Mouse (Mus musculus): ENCODE results near the gene Rnf213. TPM values are rescaled to one million over a fixed set of nuclear protein-coding genes. Genes with fewer than 3 reads are reported as not detected.

Rnf213 gene
- polyA plus RNA-seq, 1 experiment: 16.7 TPM

- H3K79me2 ChIP-seq (ENCODE audit: control insufficient read depth, insufficient read depth): no peaks in the 10 kb centered on the region
- no peaks in the 10 kb centered on the region for H3K36me3 ChIP-seq (ENCODE audit: control insufficient read depth, insufficient read depth)
- no peak for TF ChIP-seq CEBPB (IDR thresholded peaks at IDR 0.05; ENCODE audit: insufficient read depth, poor library complexity, severe bottlenecking)
- TF ChIP-seq TCF12 (IDR thresholded peaks at IDR 0.05; ENCODE audit: insufficient read depth, poor library complexity, severe bottlenecking): peak; percentile 42
- TF ChIP-seq POLR2A (IDR thresholded peaks at IDR 0.05; ENCODE audit: insufficient read length, low read depth): no peak
- peak in 2 of 3 experiments; percentile 52 to 84 for TF ChIP-seq MYOD1 (IDR thresholded peaks at IDR 0.05; ENCODE audit: control insufficient read depth in 1 of 3, insufficient read length in 2 of 3, low read depth in 2 of 3)
- no peak for TF ChIP-seq E2F4 (IDR thresholded peaks at IDR 0.05; ENCODE audit: insufficient read depth)
- TF ChIP-seq TCF3 (IDR thresholded peaks at IDR 0.05; ENCODE audit: insufficient read length, low read depth): peak; percentile 14
- TF ChIP-seq POLR2AphosphoS2 (IDR thresholded peaks at IDR 0.05; ENCODE audit: insufficient read length, low read depth): no peak
- peak in 2 of 3 experiments; percentile 73 to 86 for TF ChIP-seq MYOG (IDR thresholded peaks at IDR 0.05; ENCODE audit: control insufficient read depth in 1 of 3, insufficient read depth in 1 of 3, insufficient read length in 2 of 3, low read depth in 2 of 3)
- no peaks in the 10 kb centered on the region for H3K27me3 ChIP-seq (ENCODE audit: control insufficient read depth, insufficient read depth, insufficient read length)
- H3ac ChIP-seq (ENCODE audit: control insufficient read depth, insufficient read length): no peak overlapping the region
- H3K4me3 ChIP-seq: no peak overlapping the region
- H3K4me2 ChIP-seq (ENCODE audit: low read depth): peak overlapping the region; percentile 27
Measured at GRCm38 (mm10) chr11:119516677-119517361, 123.9 kb downstream of the Rnf213 start.

DNA sequence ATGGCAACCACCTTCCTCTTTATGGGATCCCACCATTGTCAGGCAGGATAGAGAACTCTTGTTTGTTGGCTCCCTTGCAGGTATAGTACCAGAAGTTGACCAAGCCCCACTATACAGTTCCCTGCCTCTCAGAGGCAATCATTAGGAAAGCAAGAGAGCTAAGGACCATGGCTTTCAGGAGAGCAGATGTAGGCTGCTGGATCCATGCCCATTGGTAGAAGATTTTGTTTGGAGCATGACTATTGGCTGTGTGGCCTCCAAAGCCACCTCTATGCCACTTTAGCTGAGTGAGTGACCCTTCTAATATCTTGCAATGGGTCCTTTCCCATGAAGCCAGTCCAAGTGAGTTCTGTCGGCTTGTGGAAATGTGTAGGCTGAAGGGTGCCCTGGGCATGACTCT lies 126.5 kb downstream of the Rnf213 start:
- H3K36me3 ChIP-seq (ENCODE audit: control insufficient read depth, insufficient read depth): no peaks in the 10 kb centered on the region
- no peak overlapping the region for H3ac ChIP-seq (ENCODE audit: control insufficient read depth, insufficient read length)
- no peak overlapping the region for H3K4me3 ChIP-seq
- TF ChIP-seq SRF (IDR thresholded peaks at IDR 0.05; ENCODE audit: control insufficient read depth, insufficient read length, low read depth) (no peak), E2F4 (IDR thresholded peaks at IDR 0.05; ENCODE audit: insufficient read depth) (no peak), TCF3 (IDR thresholded peaks at IDR 0.05; ENCODE audit: insufficient read length, low read depth) (no peak), REST (IDR thresholded peaks at IDR 0.05; ENCODE audit: insufficient read depth, insufficient read length) (no peak), POLR2A (IDR thresholded peaks at IDR 0.05; ENCODE audit: insufficient read length, low read depth) (no peak), CEBPB (IDR thresholded peaks at IDR 0.05; ENCODE audit: insufficient read depth, poor library complexity, severe bottlenecking) (no peak), MYOD1 (IDR thresholded peaks at IDR 0.05; ENCODE audit: control insufficient read depth in 1 of 3, insufficient read length in 2 of 3, low read depth in 2 of 3) (no peak), POLR2AphosphoS2 (IDR thresholded peaks at IDR 0.05; ENCODE audit: insufficient read length, low read depth) (no peak), MAX (IDR thresholded peaks at IDR 0.05; ENCODE audit: low read depth) (no peak), TCF12 (IDR thresholded peaks at IDR 0.05; ENCODE audit: insufficient read depth, poor library complexity, severe bottlenecking) (no peak), MYOG (IDR thresholded peaks at IDR 0.05; ENCODE audit: control insufficient read depth in 1 of 3, insufficient read depth in 1 of 3, insufficient read length in 2 of 3, low read depth in 2 of 3) (no peak), USF1 (IDR thresholded peaks at IDR 0.05; ENCODE audit: low read depth) (no peak)
- no peak overlapping the region for H3K4me2 ChIP-seq (ENCODE audit: low read depth)
- H3K27me3 ChIP-seq (ENCODE audit: control insufficient read depth, insufficient read depth, insufficient read length): no peaks in the 10 kb centered on the region
- H3K79me2 ChIP-seq (ENCODE audit: control insufficient read depth, insufficient read depth): no peaks in the 10 kb centered on the region

DNA sequence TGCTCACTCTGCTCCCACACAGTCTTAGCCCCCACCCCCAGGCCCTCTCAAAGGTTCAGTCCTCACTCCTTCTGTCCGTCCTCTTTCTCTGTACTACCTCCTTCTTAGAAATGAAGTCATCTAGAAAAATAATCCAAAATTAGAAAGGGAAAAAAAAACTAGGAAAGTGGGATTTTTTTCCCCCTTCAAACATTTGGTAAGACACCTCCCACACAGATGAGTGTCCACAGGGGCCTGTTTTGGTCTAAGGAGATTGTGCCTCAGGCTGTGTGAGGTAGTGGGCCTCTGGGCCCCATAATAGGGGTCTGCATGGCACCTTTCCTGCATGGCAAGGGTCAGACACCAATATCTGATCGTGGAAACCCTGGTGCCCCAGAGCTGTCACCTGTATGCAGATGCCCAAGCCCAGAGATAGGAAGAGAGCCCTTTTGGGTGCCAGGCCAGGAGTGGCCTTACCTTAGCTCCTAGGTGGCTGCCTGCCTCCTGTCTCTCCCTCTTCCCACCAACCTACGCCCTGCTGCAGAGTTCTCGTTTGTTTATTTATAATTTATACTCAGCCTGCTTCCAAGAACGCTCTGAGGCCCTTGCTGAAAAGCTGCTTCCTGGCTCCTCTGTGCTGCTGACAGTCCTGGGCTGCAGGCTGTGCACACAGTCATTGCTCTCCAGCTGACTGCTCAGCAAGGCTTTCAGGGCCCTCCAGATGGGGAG lies 127.3 kb downstream of the Rnf213 start:
- no peaks in the 10 kb centered on the region for H3K36me3 ChIP-seq (ENCODE audit: control insufficient read depth, insufficient read depth)

DNA sequence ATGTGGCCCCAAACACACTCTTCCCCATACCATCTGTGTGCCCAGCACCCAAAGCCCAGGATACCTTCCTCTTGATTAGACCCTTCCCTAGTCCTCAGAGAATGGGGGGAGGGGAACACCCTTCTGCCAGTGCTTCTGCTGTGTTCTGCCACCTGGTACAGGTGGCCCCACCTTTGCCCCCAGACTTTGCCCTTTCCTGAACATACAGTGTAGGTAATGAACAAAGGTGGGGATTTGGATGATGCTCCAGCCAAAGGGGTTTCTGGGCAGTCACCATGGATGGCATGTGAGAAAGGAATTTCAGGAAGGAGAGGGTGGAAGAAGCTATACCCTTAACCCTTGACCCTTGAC lies 127.8 kb downstream of the Rnf213 start:
- H3K4me2 ChIP-seq (ENCODE audit: low read depth): no peak overlapping the region
- H3K36me3 ChIP-seq (ENCODE audit: control insufficient read depth, insufficient read depth): no peaks in the 10 kb centered on the region
- no peak for TF ChIP-seq MAX (IDR thresholded peaks at IDR 0.05; ENCODE audit: low read depth)
- no peak for TF ChIP-seq POLR2A (IDR thresholded peaks at IDR 0.05; ENCODE audit: insufficient read length, low read depth)
- TF ChIP-seq SRF (IDR thresholded peaks at IDR 0.05; ENCODE audit: control insufficient read depth, insufficient read length, low read depth): no peak
- TF ChIP-seq TCF3 (IDR thresholded peaks at IDR 0.05; ENCODE audit: insufficient read length, low read depth): no peak
- TF ChIP-seq REST (IDR thresholded peaks at IDR 0.05; ENCODE audit: insufficient read depth, insufficient read length): no peak
- no peak for TF ChIP-seq POLR2AphosphoS2 (IDR thresholded peaks at IDR 0.05; ENCODE audit: insufficient read length, low read depth)
- TF ChIP-seq E2F4 (IDR thresholded peaks at IDR 0.05; ENCODE audit: insufficient read depth): no peak
- no peak for TF ChIP-seq CEBPB (IDR thresholded peaks at IDR 0.05; ENCODE audit: insufficient read depth, poor library complexity, severe bottlenecking)
- no peak for TF ChIP-seq MYOG (IDR thresholded peaks at IDR 0.05; ENCODE audit: control insufficient read depth in 1 of 3, insufficient read depth in 1 of 3, insufficient read length in 2 of 3, low read depth in 2 of 3)
- no peak for TF ChIP-seq TCF12 (IDR thresholded peaks at IDR 0.05; ENCODE audit: insufficient read depth, poor library complexity, severe bottlenecking)
- TF ChIP-seq USF1 (IDR thresholded peaks at IDR 0.05; ENCODE audit: low read depth): no peak
- no peak for TF ChIP-seq MYOD1 (IDR thresholded peaks at IDR 0.05; ENCODE audit: control insufficient read depth in 1 of 3, insufficient read length in 2 of 3, low read depth in 2 of 3)
- H3ac ChIP-seq (ENCODE audit: control insufficient read depth, insufficient read length): no peak overlapping the region
- H3K4me3 ChIP-seq: no peak overlapping the region
- H3K79me2 ChIP-seq (ENCODE audit: control insufficient read depth, insufficient read depth): no peaks in the 10 kb centered on the region
- no peaks in the 10 kb centered on the region for H3K27me3 ChIP-seq (ENCODE audit: control insufficient read depth, insufficient read depth, insufficient read length)

More for the DNA sequence above, 127.3 kb downstream of the Rnf213 start:
- H3K4me2 ChIP-seq (ENCODE audit: low read depth): no peak overlapping the region
- no peak for TF ChIP-seq TCF12 (IDR thresholded peaks at IDR 0.05; ENCODE audit: insufficient read depth, poor library complexity, severe bottlenecking)
- TF ChIP-seq TCF3 (IDR thresholded peaks at IDR 0.05; ENCODE audit: insufficient read length, low read depth): no peak
- TF ChIP-seq USF1 (IDR thresholded peaks at IDR 0.05; ENCODE audit: low read depth): no peak
- TF ChIP-seq MYOD1 (IDR thresholded peaks at IDR 0.05; ENCODE audit: control insufficient read depth in 1 of 3, insufficient read length in 2 of 3, low read depth in 2 of 3): no peak
- no peak for TF ChIP-seq MAX (IDR thresholded peaks at IDR 0.05; ENCODE audit: low read depth)
- TF ChIP-seq E2F4 (IDR thresholded peaks at IDR 0.05; ENCODE audit: insufficient read depth): no peak
- no peak for TF ChIP-seq CEBPB (IDR thresholded peaks at IDR 0.05; ENCODE audit: insufficient read depth, poor library complexity, severe bottlenecking)
- TF ChIP-seq MYOG (IDR thresholded peaks at IDR 0.05; ENCODE audit: control insufficient read depth in 1 of 3, insufficient read depth in 1 of 3, insufficient read length in 2 of 3, low read depth in 2 of 3): no peak
- no peak for TF ChIP-seq POLR2A (IDR thresholded peaks at IDR 0.05; ENCODE audit: insufficient read length, low read depth)
- TF ChIP-seq POLR2AphosphoS2 (IDR thresholded peaks at IDR 0.05; ENCODE audit: insufficient read length, low read depth): no peak
- no peak for TF ChIP-seq SRF (IDR thresholded peaks at IDR 0.05; ENCODE audit: control insufficient read depth, insufficient read length, low read depth)
- no peak for TF ChIP-seq REST (IDR thresholded peaks at IDR 0.05; ENCODE audit: insufficient read depth, insufficient read length)
- no peaks in the 10 kb centered on the region for H3K27me3 ChIP-seq (ENCODE audit: control insufficient read depth, insufficient read depth, insufficient read length)
- H3K4me3 ChIP-seq: no peak overlapping the region
- H3K79me2 ChIP-seq (ENCODE audit: control insufficient read depth, insufficient read depth): no peaks in the 10 kb centered on the region
- no peak overlapping the region for H3ac ChIP-seq (ENCODE audit: control insufficient read depth, insufficient read length)
